Mouse (Mus musculus) CH12.LX (cell line): ENCODE data around the gene Nde1. TPM values are rescaled to one million over a fixed set of nuclear protein-coding genes. Genes with fewer than 3 reads are reported as not detected.

Source experiments
- DNase-seq: peaks from one replicate; pipeline ENCODE4 v3.0.0-alpha.2; 2013; ENCODE audit errors: extremely low read depth
- H3K27ac ChIP-seq: 2 replicates; pipeline ENCODE4 v1.5.1; 2012; ENCODE audit warnings: low read depth, mild to moderate bottlenecking, control low read depth, moderate library complexity; ENCODE audit not compliant: insufficient read depth
- H3K27me3 ChIP-seq: replicated peaks from 2 replicates; pipeline ENCODE3; 2012; ENCODE audit warnings: inconsistent platforms
- H3K36me3 ChIP-seq, 2 experiments: replicated peaks in 1 of 2; 2 replicates each; pipeline versions ENCODE3 to v1.6.1; 2012; ENCODE audit warnings: inconsistent platforms in 1 of 2, low read length in 1 of 2, mild to moderate bottlenecking in 1 of 2, mixed read lengths in 1 of 2, moderate library complexity in 1 of 2; ENCODE audit not compliant: control insufficient read depth in 1 of 2, insufficient read depth in 1 of 2
- H3K4me1 ChIP-seq, 2 experiments: 2 replicates each; pipeline ENCODE4 v1.6.1; 2012; ENCODE audit warnings: inconsistent platforms in 1 of 2, moderate library complexity in 1 of 2; ENCODE audit not compliant: insufficient read depth in 2 of 2, control insufficient read depth in 1 of 2
- H3K4me2 ChIP-seq: 2 replicates; pipeline ENCODE4 v1.6.1; 2012; ENCODE audit warnings: low read depth, mild to moderate bottlenecking, control low read depth; ENCODE audit not compliant: poor library complexity, insufficient read depth, severe bottlenecking
- H3K4me3 ChIP-seq, 3 experiments: fragments of 150-350 bp in 1 of 3; sonication (generic) in 1 of 3; replicated peaks in 1 of 3; 2 replicates each; pipeline versions ENCODE3 to v1.5.1; 2011 to 2012; ENCODE audit warnings: low read depth in 2 of 3, low read length in 2 of 3, mild to moderate bottlenecking in 2 of 3, moderate library complexity in 2 of 3, control low read depth in 1 of 3, improper control_type of control experiment in 1 of 3, inconsistent platforms in 1 of 3, mixed read lengths in 1 of 3; ENCODE audit not compliant: poor library complexity in 1 of 3
- H3K79me2 ChIP-seq: replicated peaks from 2 replicates; pipeline ENCODE4 v1.6.1; 2012; ENCODE audit warnings: mild to moderate bottlenecking, moderate library complexity; ENCODE audit not compliant: control insufficient read depth, poor library complexity, insufficient read depth, severe bottlenecking; ENCODE audit errors: extremely low read depth
- H3K9ac ChIP-seq: 2 replicates; pipeline ENCODE4 v1.6.1; 2012; ENCODE audit warnings: low read depth, mild to moderate bottlenecking, control low read depth, moderate library complexity; ENCODE audit not compliant: insufficient read depth
- H3K9me3 ChIP-seq: replicated peaks from 2 replicates; pipeline ENCODE3; 2012; ENCODE audit warnings: low read length, inconsistent platforms, mixed read lengths
- CHD1 ChIP-seq: IDR thresholded peaks from 2 replicates; pipeline ENCODE4 v1.6.1; 2012; ENCODE audit warnings: low read depth, low read length, improper control_type of control experiment, inconsistent platforms
- CTCF ChIP-seq, 2 experiments: IDR thresholded peaks in 1 of 2; conservative IDR thresholded peaks in 1 of 2; 2 replicates each; pipeline ENCODE4 v1.5.1; 2011 to 2012; ENCODE audit warnings: low read depth in 2 of 2, low read length in 2 of 2, improper control_type of control experiment in 1 of 2, inconsistent platforms in 1 of 2, mild to moderate bottlenecking in 1 of 2, moderate library complexity in 1 of 2
- ETS1 ChIP-seq: conservative IDR thresholded peaks from 2 replicates; pipeline ENCODE4 v1.6.1; 2012; ENCODE audit warnings: low read depth, mild to moderate bottlenecking, inconsistent platforms, low read length, improper control_type of control experiment, moderate library complexity
- IRF4 ChIP-seq: IDR thresholded peaks from 2 replicates; pipeline ENCODE4 v1.6.1; 2014; ENCODE audit warnings: low read depth, mild to moderate bottlenecking, inconsistent platforms, low read length, improper control_type of control experiment
- MAFK ChIP-seq: IDR thresholded peaks from 2 replicates; pipeline ENCODE4 v1.6.1; 2011; ENCODE audit warnings: low read length, improper control_type of control experiment; ENCODE audit not compliant: insufficient replicate concordance
- MAZ ChIP-seq: IDR thresholded peaks from 2 replicates; pipeline ENCODE4 v1.6.1; 2012; ENCODE audit warnings: low read depth, mild to moderate bottlenecking, inconsistent platforms, low read length, improper control_type of control experiment, moderate library complexity
- MEF2A ChIP-seq: IDR thresholded peaks from 2 replicates; pipeline ENCODE4 v1.6.1; 2014; ENCODE audit warnings: low read depth, mild to moderate bottlenecking, inconsistent platforms, low read length, improper control_type of control experiment, borderline replicate concordance
- MXI1 ChIP-seq: IDR thresholded peaks from 2 replicates; pipeline ENCODE4 v1.6.1; 2011; ENCODE audit warnings: mild to moderate bottlenecking, low read depth, low read length, improper control_type of control experiment
- MYC ChIP-seq: IDR thresholded peaks from 2 replicates; pipeline ENCODE4 v1.6.1; 2011; ENCODE audit warnings: low read depth, mild to moderate bottlenecking, improper control_type of control experiment, low read length
- NELFE ChIP-seq: IDR thresholded peaks from 2 replicates; pipeline ENCODE4 v1.6.1; 2011; ENCODE audit warnings: low read depth, low read length, improper control_type of control experiment
- PAX5 ChIP-seq: IDR thresholded peaks from 2 replicates; pipeline ENCODE4 v1.6.1; 2012; ENCODE audit warnings: low read length, inconsistent platforms, mixed read lengths
- POLR2A ChIP-seq: IDR thresholded peaks from 2 replicates; pipeline ENCODE4 v1.6.1; 2011; ENCODE audit warnings: low read depth, mild to moderate bottlenecking, improper control_type of control experiment, low read length
- RAD21 ChIP-seq: IDR thresholded peaks from 2 replicates; pipeline ENCODE4 v1.6.1; 2011; ENCODE audit warnings: low read depth, mild to moderate bottlenecking, low read length, improper control_type of control experiment, moderate library complexity
- TCF12 ChIP-seq: IDR thresholded peaks from 2 replicates; pipeline ENCODE4 v1.6.1; 2014; ENCODE audit warnings: low read depth, mild to moderate bottlenecking, inconsistent platforms, low read length, improper control_type of control experiment
- USF1 ChIP-seq: IDR thresholded peaks from 2 replicates; pipeline ENCODE4 v1.6.1; 2014; ENCODE audit warnings: low read depth, mild to moderate bottlenecking, inconsistent platforms, low read length, improper control_type of control experiment
- ZC3H11A ChIP-seq: IDR thresholded peaks from 2 replicates; pipeline ENCODE4 v1.6.1; 2012; ENCODE audit warnings: low read depth, mild to moderate bottlenecking, inconsistent platforms, low read length, improper control_type of control experiment
- ZKSCAN1 ChIP-seq: IDR thresholded peaks from 2 replicates; pipeline ENCODE4 v1.6.1; 2012; ENCODE audit warnings: low read depth, inconsistent platforms, low read length, improper control_type of control experiment, borderline replicate concordance
- dilution Hi-C: fragments of 300-500 bp; cut with MboI; formaldehyde crosslinking; loops from 2 replicates; pipeline ENCODE4 v1.14.3; 2020; ENCODE audit warnings: low sequenced_read_pairs; ENCODE audit not compliant: extremely low pct_unique_long_range_greater_than_20kb, extremely low pct_ligation_motif_present
- in situ Hi-C: fragments of 300-500 bp; cut with MboI; formaldehyde crosslinking; loops from 3 replicates; pipeline ENCODE4 v1.14.3; 2019; ENCODE audit warnings: low sequenced_read_pairs, low pct_ligation_motif_present, low pct_unique_long_range_greater_than_20kb, mixed read lengths
- polyA plus RNA-seq: library from polyadenylated mRNA; unstranded; fragments of >175 nt; gene quantifications from 2 replicates; pipeline ENCODE4 v1.2.1, GENCODE M21; 2012; ENCODE audit warnings: low read depth; ENCODE audit not compliant: insufficient read length
- total RNA-seq, 2 experiments: library from RNA; depleted of rRNA; stranded (reverse); fragments of 300-350 nt in 1 of 2; fragments of >200 nt in 1 of 2; gene quantifications; 2 replicates each; pipeline ENCODE4 v1.2.3; 2012 to 2014

Nde1 gene
- total and polyA plus RNA-seq, 3 experiments = 62.1 to 104 (median 65.0) TPM

GRCm38 (mm10) chr16:14131376-14131775 lies 31.7 kb upstream of the Nde1 start:
- no peak overlapping the region for H3K4me3 ChIP-seq
- no peak overlapping the region for H3K9ac ChIP-seq
- peaks cover 85 to 98% of the 10 kb centered on the region in 2 experiments for H3K36me3 ChIP-seq
- peaks cover 0 to 33% of the 10 kb centered on the region in 2 experiments; a peak in 2 of 4 replicates for H3K4me1 ChIP-seq
- H3K27ac ChIP-seq = no peak overlapping the region
- H3K4me2 ChIP-seq = no peak overlapping the region
- H3K79me2 ChIP-seq = no peaks in the 10 kb centered on the region
- H3K27me3 ChIP-seq = no peaks in the 10 kb centered on the region
- DNase-seq = no peak
- dilution Hi-C loops = no loop called here
- in situ Hi-C loops = no loop called here
- TF ChIP-seq ZC3H11A (no peak), PAX5 (no peak), CTCF (conservative IDR thresholded peaks at IDR 0.05 in 1 of 2, IDR thresholded peaks at IDR 0.05 in 1 of 2; ENCODE audit: low read depth in 2 of 2, low read length in 2 of 2) (peak in 1 of 2 experiments; percentile 41; a peak in 2 of 4 replicates), RAD21 (peak; percentile 32), MXI1 (no peak), IRF4 (no peak), USF1 (no peak), TCF12 (no peak), MEF2A (no peak), MAFK (no peak), ETS1 (no peak), CHD1 (no peak), POLR2A (no peak), MAZ (no peak)
- H3K9me3 ChIP-seq = no peaks in the 10 kb centered on the region

- Histone ChIP-seq H3K4me3 (no peak overlapping the region), H3K9ac (no peak overlapping the region), H3K27me3 (no peaks in the 10 kb centered on the region), H3K36me3 (peaks cover 87 to 99% of the 10 kb centered on the region in 2 experiments), H3K4me2 (no peak overlapping the region), H3K4me1 (peaks cover 0 to 33% of the 10 kb centered on the region in 2 experiments; a peak in 2 of 4 replicates), H3K79me2 (no peaks in the 10 kb centered on the region), H3K27ac (no peak overlapping the region), H3K9me3 (no peaks in the 10 kb centered on the region)
- in situ Hi-C loops (no loop called here), dilution Hi-C loops (no loop called here)
- DNase-seq = no peak
- TF ChIP-seq RAD21 (no peak), ZKSCAN1 (no peak), MYC (no peak), PAX5 (no peak), NELFE (no peak)
Measured at GRCm38 (mm10) chr16:14131838-14132237, 31.2 kb upstream of the Nde1 start.
